Mouse (Mus musculus): Measurements from ENCODE around the gene Sik2.

- TF ChIP-seq EP300 (IDR thresholded peaks at IDR 0.05; ENCODE audit: insufficient read depth, low read depth, low read length) (no peak), POLR2A (IDR thresholded peaks at IDR 0.05; ENCODE audit: insufficient read depth, low read length) (no peak)
Measured at GRCm38 (mm10) chr9:51032291-51032690, 23.4 kb upstream of the Sik2 start.

Data from ES-Bruce4 (cell line).